In genomic region chr13:76969386-76969785, GRCm38 (mm10) we compare ENCODE assay signal across 9 mouse cellular contexts.
DNase-seq lines count a peak whose midpoint lies in the region; ATAC-seq and TF ChIP-seq lines count a peak whose summit lies in the region.
"Had no signal": no experiment of that assay in that cellular context is flagged by ENCODE, and none has a peak within 500 bp of the region (broad histone marks: within the 10 kb centered on the region; RNA-seq: fewer than 3 reads in every experiment).

No protein-coding gene starts in this region.

- H3K27ac ChIP-seq in hindbrain, embryonic 10.5 days = no peak overlapping the region
- H3K27ac ChIP-seq in hindbrain, embryonic 12.5 days = no peak overlapping the region
- H3K27ac ChIP-seq in ES-E14 (ENCODE audit: insufficient read depth, low read depth, low read length, poor library complexity, severe bottlenecking) = no peak overlapping the region
- H3K27ac ChIP-seq in neural tube, embryonic 12.5 days = no peak overlapping the region
- H3K27ac ChIP-seq: limb, embryonic 12.5 days had no signal

- DNase-seq in hindbrain, embryonic 10.5 days (ENCODE audit: low spot score) = peak; percentile 57
- DNase-seq in ES-E14 (ENCODE audit: low read depth, low spot score) = peak; percentile 8
- peak; percentile 68 to 74 for DNase-seq in cerebellum, postnatal 10 days
- DNase-seq in left cerebral cortex, postnatal 36 days (ENCODE audit: low spot score in 2 of 2) = peak; percentile 24 to 41
- no peak for DNase-seq in gastrocnemius, postnatal 14 days

- H3K9ac ChIP-seq in hindbrain, embryonic 12.5 days = no peak overlapping the region
- no peak overlapping the region for H3K9ac ChIP-seq in ES-E14 (ENCODE audit: insufficient read depth, low read depth, low read length, poor library complexity, severe bottlenecking)
- no peak overlapping the region for H3K9ac ChIP-seq in neural tube, embryonic 12.5 days
- H3K9ac ChIP-seq: limb, embryonic 12.5 days had no signal

- WGBS in hindbrain, embryonic 10.5 days = 2% methylated on average over 2 of the region's 2 CpGs
- 3% methylated on average over 2 of the region's 2 CpGs for WGBS in hindbrain, embryonic 12.5 days
- 3% methylated on average over 2 of the region's 2 CpGs for WGBS in neural tube, embryonic 12.5 days

- H3K4me3 ChIP-seq in hindbrain, embryonic 10.5 days = no peak overlapping the region
- H3K4me3 ChIP-seq in hindbrain, embryonic 12.5 days = no peak overlapping the region
- no peak overlapping the region for H3K4me3 ChIP-seq in ES-E14 (ENCODE audit: insufficient read depth in 1 of 2, low read depth in 1 of 2, low read length in 2 of 2, poor library complexity in 1 of 2, severe bottlenecking in 1 of 2)
- no peak overlapping the region for H3K4me3 ChIP-seq in neural tube, embryonic 12.5 days
- H3K4me3 ChIP-seq: limb, embryonic 12.5 days had no signal

- H3K27me3 ChIP-seq in hindbrain, embryonic 10.5 days (ENCODE audit: insufficient read depth, poor library complexity, severe bottlenecking) = no peaks in the 10 kb centered on the region
- no peaks in the 10 kb centered on the region for H3K27me3 ChIP-seq in hindbrain, embryonic 12.5 days
- H3K27me3 ChIP-seq in neural tube, embryonic 12.5 days (replicated peaks) = no peaks in the 10 kb centered on the region

- in situ Hi-C loops in ES-E14 (cut with MboI; ENCODE audit: low sequenced_read_pairs in 2 of 2, unreplicated experiment in 2 of 2) = no loop called here

- no peaks in the 10 kb centered on the region for H3K36me3 ChIP-seq in hindbrain, embryonic 10.5 days
- no peaks in the 10 kb centered on the region for H3K36me3 ChIP-seq in hindbrain, embryonic 12.5 days
- no peaks in the 10 kb centered on the region for H3K36me3 ChIP-seq in ES-E14 (ENCODE audit: control insufficient read depth, insufficient read depth, low read length, poor library complexity, severe bottlenecking)
- no peaks in the 10 kb centered on the region for H3K36me3 ChIP-seq in neural tube, embryonic 12.5 days
- H3K36me3 ChIP-seq: limb, embryonic 12.5 days had no signal

- intact Hi-C loops in left cerebral cortex, postnatal 36 days (cut with DNase I) = loop anchor here (10.0 kb wide), 1 partner anchor 1205 kb away; no protein-coding TSS in a partner anchor
- intact Hi-C loops in gastrocnemius, postnatal 14 days (cut with DNase I; ENCODE audit: low total_unique reads) = no loop called here

- H3K4me2 ChIP-seq in hindbrain, embryonic 12.5 days (replicated peaks) = no peak overlapping the region
- no peak overlapping the region for H3K4me2 ChIP-seq in neural tube, embryonic 12.5 days (replicated peaks)
- H3K4me2 ChIP-seq: limb, embryonic 12.5 days had no signal

- H3K4me1 ChIP-seq in hindbrain, embryonic 10.5 days (replicated peaks) = no peaks in the 10 kb centered on the region
- H3K4me1 ChIP-seq in hindbrain, embryonic 12.5 days = no peaks in the 10 kb centered on the region
- no peaks in the 10 kb centered on the region for H3K4me1 ChIP-seq in ES-E14 (ENCODE audit: control insufficient read depth in 2 of 2, insufficient read depth in 2 of 2, low read length in 2 of 2, poor library complexity in 1 of 2)
- H3K4me1 ChIP-seq in neural tube, embryonic 12.5 days = no peaks in the 10 kb centered on the region
- H3K4me1 ChIP-seq: limb, embryonic 12.5 days had no signal

- ATAC-seq in hindbrain, embryonic 12.5 days (ENCODE audit: low FRiP score) = no peak
- peak; percentile 63 for ATAC-seq in granulocyte monocyte progenitor cell, adult 5-6 weeks (replicated peaks; ENCODE audit: poor library complexity, severe bottlenecking)
- peak; percentile 53; the same call in 1 of the 2 replicates for ATAC-seq in neural tube, embryonic 12.5 days (ENCODE audit: low FRiP score, low read depth)

- no peaks in the 10 kb centered on the region for H3K9me3 ChIP-seq in hindbrain, embryonic 10.5 days
- H3K9me3 ChIP-seq in hindbrain, embryonic 12.5 days (replicated peaks) = no peaks in the 10 kb centered on the region
- H3K9me3 ChIP-seq in ES-E14 (ENCODE audit: control insufficient read depth, insufficient read depth, low read depth, low read length) = no peaks in the 10 kb centered on the region
- H3K9me3 ChIP-seq in neural tube, embryonic 12.5 days = no peaks in the 10 kb centered on the region
- H3K9me3 ChIP-seq: limb, embryonic 12.5 days had no signal

TF ChIP-seq in ES-E14, 5 proteins besides CTCF, POLR2A, EP300 and RAD21:
- TF ChIP-seq ZNF384 (IDR thresholded peaks at IDR 0.05; ENCODE audit: low read depth, low read length) = no peak
- peak; percentile 90; the same call in 1 of the 2 replicates for TF ChIP-seq ZC3H11A (IDR thresholded peaks at IDR 0.05; ENCODE audit: borderline replicate concordance, low read depth, low read length)
TF ChIP-seq in ES-E14: peak in this region for 1.
